Mouse (Mus musculus): ENCODE measurements at regions not wholly inside any gene's neighbourhood (a gene's known extent, or its start where the extent isn't known, plus 50 kb on each side); places are given as distances from the start of the nearest gene placed in this dataset.
"Not testable (repeated sequence)": the region's sequence is repeated elsewhere in the genome, so short reads cannot be mapped to it uniquely, and the experiment has no call there.

- no peak for ATAC-seq (replicated peaks; ENCODE audit: low read depth, poor library complexity, severe bottlenecking)
Measured at GRCm38 (mm10) chr5:91767060-91767459, 195.8 kb downstream of the Rchy1 start.

- ATAC-seq (replicated peaks; ENCODE audit: low read depth, poor library complexity, severe bottlenecking), result no peak
Measured at GRCm38 (mm10) chr5:91764621-91765020, 198.2 kb downstream of the Rchy1 start.

GRCm38 (mm10) chr5:91762589-91762988 lies 200.3 kb downstream of the Rchy1 start:
- no peak for ATAC-seq (replicated peaks; ENCODE audit: low read depth, poor library complexity, severe bottlenecking)

GRCm38 (mm10) chr5:91755958-91756357 lies 206.9 kb downstream of the Rchy1 start:
- ATAC-seq (replicated peaks; ENCODE audit: low read depth, poor library complexity, severe bottlenecking), result no peak

- ATAC-seq (replicated peaks; ENCODE audit: low read depth, poor library complexity, severe bottlenecking), result not testable (repeated sequence)
Measured at GRCm38 (mm10) chr5:91752846-91753245, 210.0 kb downstream of the Rchy1 start.

GRCm38 (mm10) chr5:91751168-91751567 lies 211.7 kb downstream of the Rchy1 start:
- ATAC-seq (replicated peaks; ENCODE audit: low read depth, poor library complexity, severe bottlenecking), result peak; percentile 90

GRCm38 (mm10) chr5:91746077-91746476 lies 216.8 kb downstream of the Rchy1 start:
- no peak for ATAC-seq (replicated peaks; ENCODE audit: low read depth, poor library complexity, severe bottlenecking)

GRCm38 (mm10) chr5:91744389-91744788 lies 218.5 kb downstream of the Rchy1 start:
- ATAC-seq (replicated peaks; ENCODE audit: low read depth, poor library complexity, severe bottlenecking), result no peak

- ATAC-seq (replicated peaks; ENCODE audit: low read depth, poor library complexity, severe bottlenecking), result no peak
Measured at GRCm38 (mm10) chr5:91740159-91740537, 222.7 kb downstream of the Rchy1 start.

GRCm38 (mm10) chr5:91739433-91740158 lies 222.2 kb downstream of the Parm1 start:
- ATAC-seq (replicated peaks; ENCODE audit: low read depth, poor library complexity, severe bottlenecking), result no peak

- no peak for ATAC-seq (replicated peaks; ENCODE audit: low read depth, poor library complexity, severe bottlenecking)
Measured at GRCm38 (mm10) chr5:91732002-91732401, 214.6 kb downstream of the Parm1 start.

GRCm38 (mm10) chr5:91731155-91731554 lies 213.7 kb downstream of the Parm1 start:
- no peak for ATAC-seq (replicated peaks; ENCODE audit: low read depth, poor library complexity, severe bottlenecking)

- ATAC-seq (replicated peaks; ENCODE audit: low read depth, poor library complexity, severe bottlenecking), result peak; percentile 78
Measured at GRCm38 (mm10) chr5:91729868-91730267, 212.5 kb downstream of the Parm1 start.

GRCm38 (mm10) chr5:91729415-91729814 lies 212.0 kb downstream of the Parm1 start:
- ATAC-seq (replicated peaks; ENCODE audit: low read depth, poor library complexity, severe bottlenecking), result no peak

- ATAC-seq (replicated peaks; ENCODE audit: low read depth, poor library complexity, severe bottlenecking), result no peak
Measured at GRCm38 (mm10) chr5:91727448-91727847, 210.0 kb downstream of the Parm1 start.

- no peak for ATAC-seq (replicated peaks; ENCODE audit: low read depth, poor library complexity, severe bottlenecking)
Measured at GRCm38 (mm10) chr5:91726118-91726500, 208.7 kb downstream of the Parm1 start.

GRCm38 (mm10) chr5:91725380-91726117 lies 208.1 kb downstream of the Parm1 start:
- ATAC-seq (replicated peaks; ENCODE audit: low read depth, poor library complexity, severe bottlenecking), result peak; percentile 6; the same call in 1 of the 2 replicates

GRCm38 (mm10) chr5:91724881-91725280 lies 207.5 kb downstream of the Parm1 start:
- ATAC-seq (replicated peaks; ENCODE audit: low read depth, poor library complexity, severe bottlenecking), result no peak

- ATAC-seq (replicated peaks; ENCODE audit: low read depth, poor library complexity, severe bottlenecking), result no peak
Measured at GRCm38 (mm10) chr5:91723416-91723815, 206.0 kb downstream of the Parm1 start.

- ATAC-seq (replicated peaks; ENCODE audit: low read depth, poor library complexity, severe bottlenecking), result no peak
Measured at GRCm38 (mm10) chr5:91722982-91723381, 205.6 kb downstream of the Parm1 start.

- no peak for ATAC-seq (replicated peaks; ENCODE audit: low read depth, poor library complexity, severe bottlenecking)
Measured at GRCm38 (mm10) chr5:91722403-91722802, 205.0 kb downstream of the Parm1 start.

Data from common myeloid progenitor, adult 5-6 weeks (primary cell).